Mouse (Mus musculus) adrenal gland, postnatal 4 days (tissue): ENCODE results near the gene Pimreg. TPM values are rescaled to one million over a fixed set of nuclear protein-coding genes. Genes with fewer than 3 reads are reported as not detected.

Experiments
- DNase-seq, 2 experiments: peaks; one replicate each; pipeline ENCODE4 v3.0.0; 2021 to 2022; ENCODE audit warnings: low spot score in 2 of 2, mixed read lengths in 2 of 2
- long read RNA-seq, 2 experiments: library from polyadenylated mRNA; stranded (forward); transcript quantifications; one replicate each; pipeline ENCODE4 v2.0.0; 2021
- total RNA-seq, 2 experiments: library from RNA; stranded (reverse); gene quantifications; 2 replicates each; pipeline ENCODE4 v1.2.3; 2021

Gene Pimreg
- 10 to 100 TPM; 29.6 to 30.3 TPM for total RNA-seq
- long read RNA-seq, experiment 1, transcript Pimreg-201 (6 exons, 1,513 nt), result major isoform, 15 of 23 reads
- long read RNA-seq, experiment 1, partial matches to known transcripts, result 4 of 23 reads
- long read RNA-seq, experiment 1, other reads (novel, unspliced or antisense), result 4 of 23 reads
- long read RNA-seq, experiment 2, transcript Pimreg-201 (6 exons, 1,513 nt), result major isoform, 28 of 39 reads
- long read RNA-seq, experiment 2, partial matches to known transcripts, result 2 of 39 reads
- long read RNA-seq, experiment 2, other reads (novel, unspliced or antisense), result 9 of 39 reads

- peak; percentile 68 to 74 for DNase-seq
Observed at GRCm38 (mm10) chr11:72041768-72042607, at the start of gene Pimreg. TSS of gene Pimreg (plus strand) at chr11:72042032.

GRCm38 (mm10) chr11:71992438-71992837 lies 49.4 kb upstream of the Pimreg start:
- DNase-seq, result no peak

- peak in 1 of 2 experiments; percentile 30 for DNase-seq
Observed at GRCm38 (mm10) chr11:71995968-71996511, 45.8 kb upstream of the Pimreg start.

GRCm38 (mm10) chr11:71996805-71997204 lies 45.0 kb upstream of the Pimreg start:
- no peak for DNase-seq

GRCm38 (mm10) chr11:72000194-72000593 lies 41.6 kb upstream of the Pimreg start:
- DNase-seq, result no peak

- peak in 1 of 2 experiments; percentile 11 for DNase-seq
Observed at GRCm38 (mm10) chr11:72002138-72002853, 39.5 kb upstream of the Pimreg start.

- DNase-seq, result no peak
Observed at GRCm38 (mm10) chr11:72003171-72003570, 38.7 kb upstream of the Pimreg start.

GRCm38 (mm10) chr11:72005547-72005946 lies 36.3 kb upstream of the Pimreg start:
- no peak for DNase-seq

- DNase-seq, result no peak
Observed at GRCm38 (mm10) chr11:72010367-72010766, 31.5 kb upstream of the Pimreg start.

GRCm38 (mm10) chr11:72010940-72011722 lies 30.7 kb upstream of the Pimreg start:
- no peak for DNase-seq

GRCm38 (mm10) chr11:72011955-72012354 lies 29.9 kb upstream of the Pimreg start:
- no peak for DNase-seq

- DNase-seq, result no peak
Observed at GRCm38 (mm10) chr11:72014674-72015073, 27.2 kb upstream of the Pimreg start.

GRCm38 (mm10) chr11:72016518-72017252 lies 25.1 kb upstream of the Pimreg start:
- no peak for DNase-seq

GRCm38 (mm10) chr11:72017253-72017601 lies 24.6 kb upstream of the Pimreg start:
- no peak for DNase-seq

GRCm38 (mm10) chr11:72021015-72021414 lies 20.8 kb upstream of the Pimreg start:
- DNase-seq, result no peak

GRCm38 (mm10) chr11:72022827-72023226 lies 19.0 kb upstream of the Pimreg start:
- no peak for DNase-seq

GRCm38 (mm10) chr11:72023581-72023980 lies 18.3 kb upstream of the Pimreg start:
- no peak for DNase-seq

GRCm38 (mm10) chr11:72024193-72024781 lies 17.5 kb upstream of the Pimreg start:
- DNase-seq, result peak in 1 of 2 experiments; percentile 29

- DNase-seq, result no peak
Observed at GRCm38 (mm10) chr11:72025843-72026242, 16.0 kb upstream of the Pimreg start.

- DNase-seq, result no peak
Observed at GRCm38 (mm10) chr11:72026516-72026915, 15.3 kb upstream of the Pimreg start.
